11 mouse cellular contexts compared by ENCODE assay signal in genomic region chr9:47904339-47904922, GRCm38 (mm10).
DNase-seq lines count a peak whose midpoint lies in the region; ATAC-seq lines count a peak whose summit lies in the region.
"Had no signal": no experiment of that assay in that cellular context is flagged by ENCODE, and none has a peak within 500 bp of the region (broad histone marks: within the 10 kb centered on the region; RNA-seq: fewer than 3 reads in every experiment).

No protein-coding gene starts in this region.

- no peaks in the 10 kb centered on the region for H3K36me3 ChIP-seq in neural tube, embryonic 12.5 days
- H3K36me3 ChIP-seq in forebrain, embryonic 16.5 days (ENCODE audit: control insufficient read depth, insufficient read depth) = no peaks in the 10 kb centered on the region
- H3K36me3 ChIP-seq in midbrain, embryonic 11.5 days (ENCODE audit: control insufficient read depth, insufficient read depth, low read length) = no peaks in the 10 kb centered on the region
- H3K36me3 ChIP-seq: embryonic facial prominence, embryonic 15.5 days; liver, embryonic 13.5 days had no signal

- H3K4me3 ChIP-seq in neural tube, embryonic 12.5 days = no peak overlapping the region
- H3K4me3 ChIP-seq in forebrain, embryonic 16.5 days (replicated peaks; ENCODE audit: low read length) = no peak overlapping the region
- H3K4me3 ChIP-seq in midbrain, embryonic 11.5 days (ENCODE audit: low read depth, low read length) = no peak overlapping the region
- H3K4me3 ChIP-seq: embryonic facial prominence, embryonic 15.5 days; liver, embryonic 13.5 days had no signal

- 29% methylated on average over 2 of the region's 2 CpGs for WGBS in neural tube, embryonic 12.5 days
- 24% methylated on average over 2 of the region's 2 CpGs for WGBS in forebrain, embryonic 16.5 days
- WGBS in midbrain, embryonic 11.5 days = 25% methylated on average over 2 of the region's 2 CpGs

- H3K9ac ChIP-seq in neural tube, embryonic 12.5 days = no peak overlapping the region
- H3K9ac ChIP-seq in forebrain, embryonic 16.5 days (replicated peaks; ENCODE audit: low read depth, low read length) = no peak overlapping the region
- no peak overlapping the region for H3K9ac ChIP-seq in midbrain, embryonic 11.5 days (ENCODE audit: low read length)
- H3K9ac ChIP-seq: embryonic facial prominence, embryonic 15.5 days; liver, embryonic 13.5 days had no signal

- DNase-seq in neural tube, embryonic 10.5 days (ENCODE audit: extremely low spot score, low spot score) = no peak
- DNase-seq in midbrain, embryonic 11.5 days (ENCODE audit: low spot score, missing footprints) = no peak
- no peak for DNase-seq in layer of hippocampus, adult 8-10 months (ENCODE audit: low spot score in 2 of 2)
- no peak for DNase-seq in c-Kit-positive CD71-positive TER-119-positive erythroid progenitor cells, embryonic 14.5 days (ENCODE audit: low spot score)
- DNase-seq in gastrocnemius, postnatal 4 days (ENCODE audit: low spot score in 2 of 2) = no peak
- DNase-seq: adrenal gland, postnatal 10 days; liver, embryonic 13.5 days; lung, postnatal 36 days had no signal

- H3K4me1 ChIP-seq in neural tube, embryonic 12.5 days = peaks cover 33% of the 10 kb centered on the region
- peaks cover 38% of the 10 kb centered on the region for H3K4me1 ChIP-seq in forebrain, embryonic 16.5 days (replicated peaks; ENCODE audit: control insufficient read depth, insufficient read depth, low read length)
- peaks cover 24% of the 10 kb centered on the region for H3K4me1 ChIP-seq in midbrain, embryonic 11.5 days (ENCODE audit: control insufficient read depth, insufficient read depth, low read length)
- H3K4me1 ChIP-seq: embryonic facial prominence, embryonic 15.5 days; liver, embryonic 13.5 days had no signal

- ATAC-seq in neural tube, embryonic 12.5 days (ENCODE audit: low FRiP score, low read depth) = 0 out of 2 replicates have a peak, but pooled peaks have one; percentile 22
- peak; percentile 79 for ATAC-seq in forebrain, embryonic 16.5 days
- ATAC-seq in midbrain, embryonic 11.5 days (ENCODE audit: low FRiP score) = peak; percentile 69

- no peak overlapping the region for H3K27ac ChIP-seq in neural tube, embryonic 12.5 days
- no peak overlapping the region for H3K27ac ChIP-seq in forebrain, embryonic 16.5 days (ENCODE audit: low read length)
- H3K27ac ChIP-seq in midbrain, embryonic 11.5 days (ENCODE audit: low read depth, low read length) = no peak overlapping the region
- H3K27ac ChIP-seq: embryonic facial prominence, embryonic 15.5 days; liver, embryonic 13.5 days had no signal

- H3K27me3 ChIP-seq in neural tube, embryonic 12.5 days (replicated peaks) = peaks cover 45% of the 10 kb centered on the region
- H3K27me3 ChIP-seq in forebrain, embryonic 16.5 days (replicated peaks; ENCODE audit: control insufficient read depth, insufficient read depth, low read length) = peaks cover 18% of the 10 kb centered on the region
- peaks cover 13% of the 10 kb centered on the region; the same call in 1 of the 2 replicates for H3K27me3 ChIP-seq in midbrain, embryonic 11.5 days (ENCODE audit: control insufficient read depth, insufficient read depth, low read length)
- H3K27me3 ChIP-seq: embryonic facial prominence, embryonic 15.5 days; liver, embryonic 13.5 days had no signal

- no peaks in the 10 kb centered on the region for H3K9me3 ChIP-seq in neural tube, embryonic 12.5 days
- H3K9me3 ChIP-seq in forebrain, embryonic 16.5 days (ENCODE audit: control insufficient read depth, low read length) = no peaks in the 10 kb centered on the region
- no peaks in the 10 kb centered on the region for H3K9me3 ChIP-seq in midbrain, embryonic 11.5 days (ENCODE audit: control insufficient read depth, low read length)
- H3K9me3 ChIP-seq: embryonic facial prominence, embryonic 15.5 days; liver, embryonic 13.5 days had no signal

- H3K4me2 ChIP-seq in neural tube, embryonic 12.5 days (replicated peaks) = no peak overlapping the region
- no peak overlapping the region for H3K4me2 ChIP-seq in forebrain, embryonic 16.5 days (ENCODE audit: low read length)
- no peak overlapping the region for H3K4me2 ChIP-seq in midbrain, embryonic 11.5 days
- H3K4me2 ChIP-seq: embryonic facial prominence, embryonic 15.5 days; liver, embryonic 13.5 days had no signal

Comparison
In these comparisons a context has a peak if more than half of its experiments do, and no peak if none do; other contexts are left out.
1. ATAC-seq: peak in every context shown above with its lines; median percentile 79 in forebrain, embryonic 16.5 days; 69 in midbrain, embryonic 11.5 days; 22 in neural tube, embryonic 12.5 days.